Mouse (Mus musculus): ENCODE results near the gene Mcts2. TPM values are rescaled to one million over a fixed set of nuclear protein-coding genes. Genes with fewer than 3 reads are reported as not detected.

The Mcts2 gene
- total and polyA plus RNA-seq, 3 experiments: 2.7 to 3.0 TPM; not detected in 1

DNA sequence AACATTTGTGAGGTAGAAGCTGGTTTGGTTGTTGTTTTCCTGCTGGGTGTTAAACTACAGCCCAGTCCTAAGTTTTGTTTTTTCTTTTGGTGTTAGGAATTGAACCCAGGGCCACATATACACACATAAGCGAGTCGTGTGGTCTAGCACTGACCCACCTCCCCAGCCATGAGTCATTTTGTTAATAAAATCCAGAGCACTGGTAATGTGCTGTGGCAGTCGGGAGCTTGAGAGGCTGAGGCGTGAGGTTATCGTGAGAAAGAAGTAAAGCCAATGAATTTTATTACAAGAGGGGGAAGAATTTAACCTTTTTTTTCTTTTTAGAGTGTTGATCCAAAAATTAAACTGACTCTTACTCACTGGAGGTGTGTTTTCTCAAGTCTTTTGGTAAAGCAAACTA lies 3.7 kb upstream of the Mcts2 start:
- Histone ChIP-seq H3K9me3 (replicated peaks; ENCODE audit: insufficient read depth, low read length) (no peaks in the 10 kb centered on the region), H3K4me3 (ENCODE audit: control insufficient read depth in 1 of 2, insufficient read depth in 1 of 2, low read depth in 2 of 2, low read length in 2 of 2) (no peak overlapping the region), H3K36me3 (ENCODE audit: control insufficient read depth in 1 of 2, insufficient read depth in 2 of 2, low read length in 2 of 2) (peaks cover 0 to 31% of the 10 kb centered on the region in 2 experiments; a peak in 2 of 4 replicates), H3K4me1 (ENCODE audit: control insufficient read depth in 1 of 2, insufficient read depth in 2 of 2, low read length in 2 of 2) (no peaks in the 10 kb centered on the region), H3K79me2 (ENCODE audit: control insufficient read depth, insufficient read depth, low read length, poor library complexity) (no peaks in the 10 kb centered on the region), H3K27me3 (ENCODE audit: control insufficient read depth in 1 of 2, insufficient read depth in 2 of 2, low read length in 2 of 2) (no peaks in the 10 kb centered on the region), H3K27ac (ENCODE audit: control insufficient read depth, low read depth, low read length) (no peak overlapping the region), H3K9ac (ENCODE audit: control insufficient read depth, low read depth, low read length, poor library complexity, severe bottlenecking) (no peak overlapping the region)
- no peak for TF ChIP-seq SIN3A (IDR thresholded peaks at IDR 0.05; ENCODE audit: low read length)
- no peak for DNase-seq (ENCODE audit: low read depth, low spot score)

GRCm38 (mm10) chr2:152686399-152686798 lies 436 bp upstream of the Mcts2 start:
- Histone ChIP-seq H3K27ac (ENCODE audit: control insufficient read depth, low read depth, low read length) (no peak overlapping the region), H3K9me3 (replicated peaks; ENCODE audit: insufficient read depth, low read length) (no peaks in the 10 kb centered on the region), H3K9ac (ENCODE audit: control insufficient read depth, low read depth, low read length, poor library complexity, severe bottlenecking) (no peak overlapping the region), H3K36me3 (ENCODE audit: control insufficient read depth in 1 of 2, insufficient read depth in 2 of 2, low read length in 2 of 2) (peaks cover 0 to 24% of the 10 kb centered on the region in 2 experiments; a peak in 2 of 4 replicates), H3K27me3 (ENCODE audit: control insufficient read depth in 1 of 2, insufficient read depth in 2 of 2, low read length in 2 of 2) (no peaks in the 10 kb centered on the region), H3K79me2 (ENCODE audit: control insufficient read depth, insufficient read depth, low read length, poor library complexity) (no peaks in the 10 kb centered on the region), H3K4me3 (ENCODE audit: control insufficient read depth in 1 of 2, insufficient read depth in 1 of 2, low read depth in 2 of 2, low read length in 2 of 2) (no peak overlapping the region), H3K4me1 (ENCODE audit: control insufficient read depth in 1 of 2, insufficient read depth in 2 of 2, low read length in 2 of 2) (no peaks in the 10 kb centered on the region)
- no peak for DNase-seq (ENCODE audit: low read depth, low spot score)
- no peak for TF ChIP-seq BHLHE40 (IDR thresholded peaks at IDR 0.05; ENCODE audit: borderline replicate concordance, low read depth, low read length)
- TF ChIP-seq ETS1 (IDR thresholded peaks at IDR 0.05; ENCODE audit: low read depth, low read length): no peak
- no peak for TF ChIP-seq EP300 (IDR thresholded peaks at IDR 0.05; ENCODE audit: low read depth in 1 of 2, low read length in 2 of 2)
- TF ChIP-seq ELF1 (IDR thresholded peaks at IDR 0.05; ENCODE audit: low read depth, low read length): no peak
- TF ChIP-seq CHD2 (IDR thresholded peaks at IDR 0.05; ENCODE audit: low read length): no peak
- no peak for TF ChIP-seq ZC3H11A (IDR thresholded peaks at IDR 0.05; ENCODE audit: low read depth, low read length)
- no peak for TF ChIP-seq NRF1 (IDR thresholded peaks at IDR 0.05; ENCODE audit: insufficient read depth, low read depth, low read length, poor library complexity, severe bottlenecking)
- no peak for TF ChIP-seq POLR2AphosphoS2 (IDR thresholded peaks at IDR 0.05; ENCODE audit: low read length)
- TF ChIP-seq SMC3 (IDR thresholded peaks at IDR 0.05; ENCODE audit: low read depth, low read length): no peak
- TF ChIP-seq MYC (IDR thresholded peaks at IDR 0.05; ENCODE audit: low read depth, low read length): no peak
- TF ChIP-seq MYB (IDR thresholded peaks at IDR 0.05; ENCODE audit: low read depth, low read length): no peak

DNA sequence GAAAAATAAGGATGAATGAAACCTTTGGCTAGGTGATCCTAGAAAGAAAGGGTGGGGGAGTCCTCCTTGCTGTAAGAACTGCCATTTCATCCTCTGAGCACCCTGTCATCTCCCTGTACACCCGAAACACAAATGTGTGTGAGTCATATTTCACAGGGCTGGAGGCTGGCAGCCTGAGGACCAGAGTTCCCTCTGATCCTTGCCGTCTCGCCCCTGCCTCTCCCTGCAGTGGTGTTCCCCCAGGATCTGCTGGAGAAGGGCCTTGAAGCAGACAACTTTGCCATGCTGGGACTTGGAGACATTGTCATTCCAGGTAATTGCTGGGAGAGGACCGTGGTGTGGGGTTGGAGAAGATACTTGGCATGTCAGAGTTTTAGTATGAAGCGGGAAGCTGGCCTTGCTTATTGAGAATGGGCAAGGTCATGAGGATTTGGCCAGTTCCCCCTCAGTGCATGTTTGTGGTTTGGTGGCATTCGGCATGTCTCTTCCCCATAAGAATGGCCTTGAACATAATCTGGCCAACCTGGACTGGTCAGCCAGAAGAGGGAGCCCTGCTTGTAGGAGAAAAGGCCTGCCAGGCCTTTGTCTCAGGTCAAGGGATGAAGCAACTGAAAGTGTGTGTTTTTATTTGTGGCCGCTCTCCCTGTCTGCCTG lies 4.9 kb downstream of the Mcts2 start:
- no peaks in the 10 kb centered on the region for H3K9me3 ChIP-seq (replicated peaks; ENCODE audit: insufficient read depth, low read length)
- H3K4me3 ChIP-seq (ENCODE audit: control insufficient read depth in 1 of 2, insufficient read depth in 1 of 2, low read depth in 2 of 2, low read length in 2 of 2): no peak overlapping the region
- H3K9ac ChIP-seq (ENCODE audit: control insufficient read depth, low read depth, low read length, poor library complexity, severe bottlenecking): no peak overlapping the region
- TF ChIP-seq SMC3 (IDR thresholded peaks at IDR 0.05; ENCODE audit: low read depth, low read length) (peak; percentile 17; the same call in 1 of the 2 replicates), EP300 (IDR thresholded peaks at IDR 0.05; ENCODE audit: low read depth in 1 of 2, low read length in 2 of 2) (no peak), CTCF (IDR thresholded peaks at IDR 0.05 in 2 of 3, conservative IDR thresholded peaks at IDR 0.05 in 1 of 3; ENCODE audit: control insufficient read depth in 1 of 3, insufficient read depth in 1 of 3, low read depth in 2 of 3, low read length in 3 of 3, poor library complexity in 1 of 3, severe bottlenecking in 1 of 3) (peak in 1 of 3 experiments; percentile 17; a peak in 1 of 6 replicates)
- no peaks in the 10 kb centered on the region for H3K27me3 ChIP-seq (ENCODE audit: control insufficient read depth in 1 of 2, insufficient read depth in 2 of 2, low read length in 2 of 2)
- no peaks in the 10 kb centered on the region for H3K4me1 ChIP-seq (ENCODE audit: control insufficient read depth in 1 of 2, insufficient read depth in 2 of 2, low read length in 2 of 2)
- DNase-seq (ENCODE audit: low read depth, low spot score): no peak
- H3K27ac ChIP-seq (ENCODE audit: control insufficient read depth, low read depth, low read length): no peak overlapping the region
- H3K36me3 ChIP-seq (ENCODE audit: control insufficient read depth in 1 of 2, insufficient read depth in 2 of 2, low read length in 2 of 2): peaks cover 0 to 12% of the 10 kb centered on the region in 2 experiments; a peak in 1 of 4 replicates
- no peaks in the 10 kb centered on the region for H3K79me2 ChIP-seq (ENCODE audit: control insufficient read depth, insufficient read depth, low read length, poor library complexity)
